Mouse (Mus musculus): Measurements from ENCODE around the gene Hoxb13. TPM values are rescaled to one million over a fixed set of nuclear protein-coding genes. Genes with fewer than 3 reads are reported as not detected.
A peak's percentile ranks its signal among the peaks of the same experiment; 100 is the strongest.

The Hoxb13 gene
- polyA plus RNA-seq, 1 experiment from 2014 or later, result not detected

DNA sequence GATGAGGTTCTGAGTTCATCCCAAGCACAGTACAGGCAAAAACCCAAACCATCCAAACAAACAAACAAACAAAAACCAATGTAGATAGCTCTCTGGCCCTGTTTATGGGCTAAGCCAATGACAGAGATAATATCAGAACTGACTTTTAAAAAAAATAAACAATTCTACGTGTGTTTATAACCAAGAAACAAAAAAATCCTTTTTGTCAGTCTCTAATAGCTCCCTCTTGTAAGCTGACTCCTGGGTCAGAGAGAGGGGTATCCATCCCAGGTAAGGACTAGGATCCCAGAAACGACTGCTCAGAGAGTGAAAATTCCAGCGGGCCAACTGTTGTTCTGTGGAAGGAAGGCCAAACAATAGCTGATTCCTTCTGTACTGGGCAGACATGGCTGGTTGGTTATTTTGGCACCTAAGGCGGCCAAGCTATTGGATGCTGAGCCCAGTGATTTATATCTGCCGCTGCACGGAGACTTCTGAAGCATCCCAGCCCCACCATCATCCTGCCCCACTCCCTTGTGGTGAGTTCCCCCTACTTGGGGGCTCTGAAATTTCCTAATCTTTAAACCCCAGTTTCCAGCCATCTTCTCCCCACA lies 15.1 kb upstream of the Hoxb13 start:
- Histone ChIP-seq H3K4me2 (ENCODE audit: low read depth, severe bottlenecking) (no peak overlapping the region), H3K4me3 (ENCODE audit: low read depth, low read length) (no peak overlapping the region), H3K9me3 (ENCODE audit: control insufficient read depth, low read length) (peaks cover 4% of the 10 kb centered on the region), H3K27ac (replicated peaks; ENCODE audit: low read depth, low read length) (no peak overlapping the region), H3K36me3 (ENCODE audit: control insufficient read depth, insufficient read depth, low read length) (no peaks in the 10 kb centered on the region), H3K27me3 (ENCODE audit: control insufficient read depth, insufficient read depth, low read length) (peaks cover 96% of the 10 kb centered on the region), H3K9ac (ENCODE audit: low read length) (no peak overlapping the region), H3K4me1 (ENCODE audit: control insufficient read depth, insufficient read depth, low read length) (no peaks in the 10 kb centered on the region)
- DNase-seq (ENCODE audit: low spot score) (peak; percentile 40), ATAC-seq (ENCODE audit: insufficient number of reproducible peaks, low FRiP score, low TSS enrichment, low read depth) (no peak)
- under 1% methylated on average over 6 of the region's 6 CpGs for WGBS

DNA sequence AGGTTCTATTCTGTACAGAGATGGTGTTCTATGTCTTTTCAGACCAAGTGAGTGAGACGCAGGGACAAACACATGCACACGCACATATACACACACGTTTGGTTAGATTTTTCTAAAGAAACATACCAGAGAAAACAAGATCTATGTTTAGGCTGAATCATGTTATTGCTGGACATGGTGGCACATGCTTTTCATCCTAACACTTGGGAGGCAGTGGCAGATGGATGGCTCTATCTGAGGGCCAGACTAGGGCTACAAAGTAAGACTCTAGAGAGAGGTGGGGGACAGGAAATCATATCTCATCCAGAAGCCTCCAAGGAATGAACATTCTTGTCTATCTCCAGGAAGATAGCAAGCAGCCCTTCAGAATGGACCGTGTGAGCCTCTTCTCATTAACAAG lies 13.1 kb upstream of the Hoxb13 start:
- DNase-seq (ENCODE audit: low spot score) (no peak), ATAC-seq (ENCODE audit: insufficient number of reproducible peaks, low FRiP score, low TSS enrichment, low read depth) (no peak)
- 12% methylated on average over 4 of the region's 4 CpGs for WGBS
- H3K27me3 ChIP-seq (ENCODE audit: control insufficient read depth, insufficient read depth, low read length), result peaks cover 94% of the 10 kb centered on the region
- no peak overlapping the region for H3K4me3 ChIP-seq (ENCODE audit: low read depth, low read length)
- H3K4me1 ChIP-seq (ENCODE audit: control insufficient read depth, insufficient read depth, low read length), result no peaks in the 10 kb centered on the region
- no peak overlapping the region for H3K4me2 ChIP-seq (ENCODE audit: low read depth, severe bottlenecking)
- H3K36me3 ChIP-seq (ENCODE audit: control insufficient read depth, insufficient read depth, low read length), result no peaks in the 10 kb centered on the region
- H3K9ac ChIP-seq (ENCODE audit: low read length), result no peak overlapping the region
- peaks cover 4% of the 10 kb centered on the region for H3K9me3 ChIP-seq (ENCODE audit: control insufficient read depth, low read length)
- H3K27ac ChIP-seq (replicated peaks; ENCODE audit: low read depth, low read length), result no peak overlapping the region

DNA sequence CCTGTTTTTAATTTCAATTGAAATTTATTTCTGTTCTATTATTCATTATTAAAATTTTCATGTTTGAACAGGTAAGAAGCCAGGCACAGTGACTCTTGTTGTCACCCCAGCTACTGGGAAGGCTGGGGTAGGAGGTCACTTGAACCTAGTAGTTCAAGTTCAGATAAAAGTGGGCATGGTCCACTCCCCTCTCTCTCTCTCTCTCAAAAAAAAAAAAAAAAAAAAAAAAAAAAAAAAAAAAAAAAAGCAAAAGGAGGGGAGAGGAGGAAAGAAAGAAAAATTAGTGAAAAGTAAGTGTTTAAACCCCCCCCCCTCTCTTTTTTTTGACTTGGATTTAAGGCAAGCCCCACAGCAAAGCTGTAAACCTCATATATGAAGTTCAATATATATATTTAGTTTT lies 9.9 kb upstream of the Hoxb13 start:
- no peaks in the 10 kb centered on the region for H3K4me1 ChIP-seq (ENCODE audit: control insufficient read depth, insufficient read depth, low read length)
- no peak for DNase-seq (ENCODE audit: low spot score)
- no peak overlapping the region for H3K4me3 ChIP-seq (ENCODE audit: low read depth, low read length)
- H3K9ac ChIP-seq (ENCODE audit: low read length), result no peak overlapping the region
- no peaks in the 10 kb centered on the region for H3K36me3 ChIP-seq (ENCODE audit: control insufficient read depth, insufficient read depth, low read length)
- H3K27ac ChIP-seq (replicated peaks; ENCODE audit: low read depth, low read length), result no peak overlapping the region
- ATAC-seq (ENCODE audit: insufficient number of reproducible peaks, low FRiP score, low TSS enrichment, low read depth), result no peak
- peaks cover 4% of the 10 kb centered on the region for H3K9me3 ChIP-seq (ENCODE audit: control insufficient read depth, low read length)
- H3K27me3 ChIP-seq (ENCODE audit: control insufficient read depth, insufficient read depth, low read length), result peaks cover 96% of the 10 kb centered on the region
- no peak overlapping the region for H3K4me2 ChIP-seq (ENCODE audit: low read depth, severe bottlenecking)

DNA sequence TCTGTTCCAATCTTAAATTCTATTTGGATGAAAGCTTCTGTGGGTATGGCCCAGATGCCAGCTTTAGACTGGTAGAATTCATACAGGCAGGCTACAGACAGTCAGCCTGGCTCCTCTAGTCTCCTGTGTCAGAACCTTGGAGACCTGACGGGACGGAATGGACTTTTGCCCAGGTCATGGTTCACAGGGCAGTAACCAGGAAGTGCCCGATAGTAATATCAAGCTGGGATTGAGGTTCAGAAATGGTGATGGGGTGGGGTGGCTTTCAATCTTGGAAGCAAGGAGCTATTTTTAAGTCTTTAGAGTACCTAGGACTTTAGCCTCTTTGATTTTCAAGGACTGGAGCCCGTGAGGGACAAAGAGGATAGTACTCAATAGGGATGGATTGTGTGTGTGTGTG lies 6.8 kb upstream of the Hoxb13 start:
- H3K4me3 ChIP-seq (ENCODE audit: low read depth, low read length), result no peak overlapping the region
- no peaks in the 10 kb centered on the region for H3K36me3 ChIP-seq (ENCODE audit: control insufficient read depth, insufficient read depth, low read length)
- no peak overlapping the region for H3K9ac ChIP-seq (ENCODE audit: low read length)
- peaks cover 93% of the 10 kb centered on the region for H3K27me3 ChIP-seq (ENCODE audit: control insufficient read depth, insufficient read depth, low read length)
- no peak overlapping the region for H3K27ac ChIP-seq (replicated peaks; ENCODE audit: low read depth, low read length)
- no peak for DNase-seq (ENCODE audit: low spot score)
- H3K4me1 ChIP-seq (ENCODE audit: control insufficient read depth, insufficient read depth, low read length), result no peaks in the 10 kb centered on the region; the same call in 1 of the 2 replicates
- ATAC-seq (ENCODE audit: insufficient number of reproducible peaks, low FRiP score, low TSS enrichment, low read depth), result no peak
- peaks cover 4% of the 10 kb centered on the region for H3K9me3 ChIP-seq (ENCODE audit: control insufficient read depth, low read length)
- no peak overlapping the region for H3K4me2 ChIP-seq (ENCODE audit: low read depth, severe bottlenecking)
- 24% methylated on average over 4 of the region's 4 CpGs for WGBS

DNA sequence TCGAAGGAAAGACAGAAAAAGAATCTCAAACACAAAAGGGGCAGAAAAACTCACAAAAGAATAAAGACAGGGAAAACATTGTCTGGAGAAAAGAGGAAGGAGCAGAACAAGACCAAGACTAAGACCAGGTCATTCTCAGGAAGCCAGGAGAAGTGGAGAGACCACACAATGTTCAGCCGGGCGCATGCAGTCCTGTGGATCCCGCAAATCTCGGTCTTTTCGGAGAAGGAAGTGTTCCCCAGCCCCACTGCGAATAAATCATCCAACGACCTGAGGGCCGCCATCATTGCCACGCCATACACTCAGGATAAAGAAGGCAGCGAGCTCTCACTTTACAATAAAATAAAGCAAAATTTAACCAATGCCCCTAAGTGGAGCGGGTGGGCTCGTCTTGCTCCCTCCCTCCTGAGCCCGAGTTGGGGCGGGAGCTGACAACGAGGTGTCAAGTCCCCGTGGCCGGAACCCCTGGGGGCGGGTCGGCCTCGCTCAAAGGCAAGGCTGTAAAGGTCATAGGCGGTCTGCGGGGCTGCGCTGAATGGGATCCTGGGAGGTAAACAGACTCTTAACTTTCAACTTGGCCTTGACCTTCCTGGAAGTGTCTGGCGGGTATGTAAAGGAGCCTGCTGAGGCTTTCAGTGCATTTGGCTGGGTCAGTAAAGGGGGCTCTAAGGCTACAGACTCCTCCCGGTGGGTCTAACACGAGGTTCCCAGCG lies 4.2 kb upstream of the Hoxb13 start:
- peaks cover 9% of the 10 kb centered on the region for H3K4me1 ChIP-seq (ENCODE audit: control insufficient read depth, insufficient read depth, low read length)
- WGBS, result under 1% methylated on average over 28 of the region's 28 CpGs
- H3K4me2 ChIP-seq (ENCODE audit: low read depth, severe bottlenecking), result no peak overlapping the region; the same call in 1 of the 2 replicates
- H3K9me3 ChIP-seq (ENCODE audit: control insufficient read depth, low read length), result no peaks in the 10 kb centered on the region
- DNase-seq (ENCODE audit: low spot score) (peak; percentile 75), ATAC-seq (ENCODE audit: insufficient number of reproducible peaks, low FRiP score, low TSS enrichment, low read depth) (no peak)
- no peak overlapping the region for H3K9ac ChIP-seq (ENCODE audit: low read length)
- no peaks in the 10 kb centered on the region for H3K36me3 ChIP-seq (ENCODE audit: control insufficient read depth, insufficient read depth, low read length)
- H3K4me3 ChIP-seq (ENCODE audit: low read depth, low read length), result no peak overlapping the region
- no peak overlapping the region for H3K27ac ChIP-seq (replicated peaks; ENCODE audit: low read depth, low read length)
- H3K27me3 ChIP-seq (ENCODE audit: control insufficient read depth, insufficient read depth, low read length), result peaks cover 96% of the 10 kb centered on the region

DNA sequence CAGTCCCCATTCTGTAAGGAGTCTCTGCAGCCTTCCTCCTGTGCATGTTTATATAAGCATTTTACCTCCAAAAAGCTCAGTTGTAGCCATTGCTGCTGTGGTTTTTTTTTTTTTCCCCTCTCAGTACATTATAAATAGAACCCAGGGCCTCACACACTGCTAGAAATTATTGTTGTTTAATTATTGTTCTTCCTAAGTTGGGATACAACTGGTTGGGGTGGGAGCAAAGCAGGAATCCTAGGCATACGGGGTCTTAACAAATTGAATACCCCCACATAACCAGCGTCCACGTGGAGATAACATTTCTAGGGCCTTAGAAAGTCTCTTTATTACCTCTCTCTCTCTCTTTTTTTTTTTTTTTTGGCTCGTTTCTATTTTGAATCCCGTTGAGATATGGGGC lies 3.0 kb upstream of the Hoxb13 start:
- no peaks in the 10 kb centered on the region for H3K36me3 ChIP-seq (ENCODE audit: control insufficient read depth, insufficient read depth, low read length)
- H3K27me3 ChIP-seq (ENCODE audit: control insufficient read depth, insufficient read depth, low read length), result peaks cover 96% of the 10 kb centered on the region
- no peaks in the 10 kb centered on the region for H3K9me3 ChIP-seq (ENCODE audit: control insufficient read depth, low read length)
- no peak overlapping the region for H3K4me3 ChIP-seq (ENCODE audit: low read depth, low read length)
- H3K4me1 ChIP-seq (ENCODE audit: control insufficient read depth, insufficient read depth, low read length), result peaks cover 9% of the 10 kb centered on the region
- ATAC-seq (ENCODE audit: insufficient number of reproducible peaks, low FRiP score, low TSS enrichment, low read depth) (no peak), DNase-seq (ENCODE audit: low spot score) (no peak)
- no peak overlapping the region for H3K9ac ChIP-seq (ENCODE audit: low read length)
- no peak overlapping the region for H3K27ac ChIP-seq (replicated peaks; ENCODE audit: low read depth, low read length)
- 2% methylated on average over 5 of the region's 5 CpGs for WGBS
- no peak overlapping the region for H3K4me2 ChIP-seq (ENCODE audit: low read depth, severe bottlenecking)

DNA sequence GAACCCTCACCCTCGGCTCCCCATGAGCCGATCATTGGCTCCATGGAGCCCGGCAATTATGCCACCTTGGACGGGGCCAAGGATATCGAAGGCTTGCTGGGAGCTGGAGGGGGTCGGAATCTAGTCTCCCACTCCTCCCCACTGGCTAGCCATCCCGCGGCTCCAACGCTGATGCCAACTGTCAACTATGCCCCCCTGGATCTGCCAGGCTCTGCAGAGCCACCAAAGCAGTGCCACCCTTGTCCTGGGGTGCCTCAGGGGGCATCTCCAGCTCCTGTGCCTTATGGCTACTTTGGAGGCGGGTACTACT lies 240 bp downstream of the Hoxb13 start:
- H3K27me3 ChIP-seq (ENCODE audit: control insufficient read depth, insufficient read depth, low read length), result peaks cover 96% of the 10 kb centered on the region
- H3K9ac ChIP-seq (ENCODE audit: low read length), result no peak overlapping the region
- WGBS, result 0% methylated on average over 10 of the region's 10 CpGs
- H3K27ac ChIP-seq (replicated peaks; ENCODE audit: low read depth, low read length), result no peak overlapping the region
- H3K4me3 ChIP-seq (ENCODE audit: low read depth, low read length), result peak overlapping the region; percentile 15; the same call in 1 of the 2 replicates
- peaks cover 9% of the 10 kb centered on the region for H3K4me1 ChIP-seq (ENCODE audit: control insufficient read depth, insufficient read depth, low read length)
- no peaks in the 10 kb centered on the region for H3K36me3 ChIP-seq (ENCODE audit: control insufficient read depth, insufficient read depth, low read length)
- peak overlapping the region; percentile 20; the same call in 1 of the 2 replicates for H3K4me2 ChIP-seq (ENCODE audit: low read depth, severe bottlenecking)
- no peaks in the 10 kb centered on the region for H3K9me3 ChIP-seq (ENCODE audit: control insufficient read depth, low read length)
- DNase-seq (ENCODE audit: low spot score) (no peak), ATAC-seq (ENCODE audit: insufficient number of reproducible peaks, low FRiP score, low TSS enrichment, low read depth) (no peak)

DNA sequence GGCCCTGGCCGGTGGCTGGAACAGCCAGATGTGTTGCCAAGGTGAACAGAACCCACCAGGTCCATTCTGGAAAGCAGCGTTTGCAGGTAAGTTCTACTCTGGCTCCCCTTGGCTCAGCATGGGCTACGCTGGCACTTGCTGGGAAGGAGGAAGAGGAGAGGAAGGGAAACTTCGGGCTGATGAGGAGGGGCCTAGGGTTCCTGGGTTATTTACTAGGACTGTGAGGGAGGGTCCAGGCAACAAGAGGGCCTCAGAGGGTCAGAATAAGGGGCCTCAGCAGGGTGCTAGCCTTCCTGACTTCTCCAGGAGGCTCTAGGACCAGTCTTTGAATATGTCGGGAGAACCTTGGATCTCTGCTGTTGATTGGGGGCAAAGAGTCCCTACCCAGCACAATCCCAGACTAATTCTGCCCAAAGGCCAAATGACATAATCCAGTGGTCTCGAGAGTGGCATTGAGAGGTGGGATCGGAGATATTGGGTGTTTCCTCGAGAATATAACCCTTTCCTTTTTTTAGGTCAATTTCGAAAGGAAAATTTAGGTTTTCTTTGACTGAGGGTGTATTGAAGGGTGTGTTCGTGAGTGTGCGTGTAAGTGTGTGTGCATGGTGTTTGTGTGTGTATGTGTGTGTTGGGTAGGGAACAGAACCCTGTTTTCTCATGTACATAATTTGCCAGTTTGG lies 985 bp downstream of the Hoxb13 start:
- Histone ChIP-seq H3K4me2 (ENCODE audit: low read depth, severe bottlenecking) (no peak overlapping the region), H3K9ac (ENCODE audit: low read length) (no peak overlapping the region), H3K27me3 (ENCODE audit: control insufficient read depth, insufficient read depth, low read length) (peaks cover 98% of the 10 kb centered on the region), H3K4me1 (ENCODE audit: control insufficient read depth, insufficient read depth, low read length) (peaks cover 9% of the 10 kb centered on the region), H3K36me3 (ENCODE audit: control insufficient read depth, insufficient read depth, low read length) (no peaks in the 10 kb centered on the region), H3K9me3 (ENCODE audit: control insufficient read depth, low read length) (no peaks in the 10 kb centered on the region), H3K4me3 (ENCODE audit: low read depth, low read length) (no peak overlapping the region), H3K27ac (replicated peaks; ENCODE audit: low read depth, low read length) (no peak overlapping the region)
- WGBS, result 7% methylated on average over 11 of the region's 11 CpGs
- ATAC-seq (ENCODE audit: insufficient number of reproducible peaks, low FRiP score, low TSS enrichment, low read depth) (no peak), DNase-seq (ENCODE audit: low spot score) (no peak)
